Mouse (Mus musculus) ovary, postnatal 14 days (tissue): ENCODE data around the gene Stmn3.

Experiments
- DNase-seq: peaks from one replicate; pipeline ENCODE4 v3.0.0; 2022; ENCODE audit warnings: low spot score

Gene Stmn3

GRCm38 (mm10) chr2:181286629-181287337 is 27.5 kb downstream of the Stmn3 start:
- no peak for DNase-seq

- DNase-seq = no peak
Observed at GRCm38 (mm10) chr2:181279968-181280367, 34.3 kb downstream of the Stmn3 start.

- no peak for DNase-seq
Observed at GRCm38 (mm10) chr2:181277866-181278265, 36.4 kb downstream of the Stmn3 start.

GRCm38 (mm10) chr2:181276766-181277165 is 37.5 kb downstream of the Stmn3 start:
- no peak for DNase-seq

- DNase-seq = no peak
Observed at GRCm38 (mm10) chr2:181274639-181275038, 39.7 kb downstream of the Stmn3 start.

- no peak for DNase-seq
Observed at GRCm38 (mm10) chr2:181273829-181274228, 40.5 kb downstream of the Stmn3 start.

- DNase-seq = no peak
Observed at GRCm38 (mm10) chr2:181272092-181272491, 42.2 kb downstream of the Stmn3 start.

- DNase-seq = no peak
Observed at GRCm38 (mm10) chr2:181266839-181267238, 47.5 kb downstream of the Stmn3 start.
